16 mouse cellular contexts compared by ENCODE assay signal in genomic region chr12:25415641-25416040, GRCm38 (mm10).
A peak's percentile ranks its signal among the peaks of the same experiment; 100 is the strongest.
DNase-seq lines count a peak whose midpoint lies in the region; ATAC-seq and TF ChIP-seq lines count a peak whose summit lies in the region.
"Had no signal": no experiment of that assay in that cellular context is flagged by ENCODE, and none has a peak within 500 bp of the region (broad histone marks: within the 10 kb centered on the region; RNA-seq: fewer than 3 reads in every experiment).

No protein-coding gene starts in this region.

- no peak for TF ChIP-seq CTCF in kidney, postnatal 0 days (IDR thresholded peaks at IDR 0.05; ENCODE audit: low read depth)

- 22% methylated on average over 3 of the region's 3 CpGs for WGBS in hindbrain, embryonic 11.5 days
- WGBS in hindbrain, embryonic 16.5 days: 20% methylated on average over 3 of the region's 3 CpGs
- WGBS in kidney, postnatal 0 days: 33% methylated on average over 3 of the region's 3 CpGs

- no peak overlapping the region for H3K27ac ChIP-seq in hindbrain, embryonic 11.5 days (ENCODE audit: low read depth, low read length)
- H3K27ac ChIP-seq in hindbrain, embryonic 16.5 days (ENCODE audit: low read depth, low read length): no peak overlapping the region
- 0 out of 2 replicates have a peak overlapping the region, but pooled peaks have one; percentile 52 for H3K27ac ChIP-seq in kidney, postnatal 0 days
- H3K27ac ChIP-seq: embryonic facial prominence, embryonic 10.5 days; heart, adult 2 months; hindbrain, embryonic 15.5 days had no signal

- ATAC-seq in hindbrain, embryonic 11.5 days (ENCODE audit: low FRiP score): no peak; the same call in 1 of the 2 replicates
- no peak for ATAC-seq in hindbrain, embryonic 16.5 days
- ATAC-seq in kidney, postnatal 0 days (replicated peaks; ENCODE audit: low FRiP score, low read depth): no peak
- ATAC-seq: forebrain, embryonic 14.5 days had no signal

- H3K9me3 ChIP-seq in hindbrain, embryonic 11.5 days (ENCODE audit: control insufficient read depth, low read length): no peaks in the 10 kb centered on the region
- no peaks in the 10 kb centered on the region for H3K9me3 ChIP-seq in hindbrain, embryonic 16.5 days (ENCODE audit: control insufficient read depth, low read length)
- no peaks in the 10 kb centered on the region for H3K9me3 ChIP-seq in kidney, postnatal 0 days (replicated peaks; ENCODE audit: low read length)
- H3K9me3 ChIP-seq: hindbrain, embryonic 15.5 days had no signal

- 0 out of 2 replicates have a peak, but pooled peaks cover 5% of the 10 kb centered on the region for H3K4me1 ChIP-seq in hindbrain, embryonic 11.5 days (replicated peaks; ENCODE audit: control insufficient read depth, insufficient read depth, low read length)
- peaks cover 2% of the 10 kb centered on the region; the same call in 1 of the 2 replicates for H3K4me1 ChIP-seq in hindbrain, embryonic 16.5 days (ENCODE audit: control insufficient read depth, insufficient read depth, low read depth, low read length)
- 0 out of 2 replicates have a peak, but pooled peaks cover 9% of the 10 kb centered on the region for H3K4me1 ChIP-seq in kidney, postnatal 0 days (replicated peaks; ENCODE audit: insufficient read depth, low read length)

- H3K4me3 ChIP-seq in hindbrain, embryonic 11.5 days (ENCODE audit: low read depth, low read length): no peak overlapping the region
- no peak overlapping the region for H3K4me3 ChIP-seq in hindbrain, embryonic 16.5 days (ENCODE audit: low read length)
- no peak overlapping the region for H3K4me3 ChIP-seq in kidney, postnatal 0 days (replicated peaks; ENCODE audit: low read depth, low read length)
- H3K4me3 ChIP-seq: embryonic facial prominence, embryonic 10.5 days; heart, adult 2 months; hindbrain, embryonic 15.5 days had no signal

- no peaks in the 10 kb centered on the region for H3K27me3 ChIP-seq in hindbrain, embryonic 11.5 days (ENCODE audit: control insufficient read depth, insufficient read depth, low read length)
- H3K27me3 ChIP-seq in hindbrain, embryonic 16.5 days (replicated peaks; ENCODE audit: control insufficient read depth, insufficient read depth, low read length): no peaks in the 10 kb centered on the region
- no peaks in the 10 kb centered on the region for H3K27me3 ChIP-seq in kidney, postnatal 0 days (ENCODE audit: insufficient read depth, low read length)
- H3K27me3 ChIP-seq: hindbrain, embryonic 15.5 days had no signal

- no peak overlapping the region for H3K4me2 ChIP-seq in hindbrain, embryonic 11.5 days (replicated peaks; ENCODE audit: low read depth, low read length)
- H3K4me2 ChIP-seq in hindbrain, embryonic 16.5 days (ENCODE audit: low read length): no peak overlapping the region
- no peak overlapping the region for H3K4me2 ChIP-seq in kidney, postnatal 0 days (ENCODE audit: low read length)
- H3K4me2 ChIP-seq: heart, embryonic 11.5 days; hindbrain, embryonic 15.5 days had no signal

- H3K36me3 ChIP-seq in hindbrain, embryonic 11.5 days (ENCODE audit: control insufficient read depth, insufficient read depth, low read length): no peaks in the 10 kb centered on the region
- H3K36me3 ChIP-seq in hindbrain, embryonic 16.5 days (ENCODE audit: control insufficient read depth, insufficient read depth, low read length): no peaks in the 10 kb centered on the region
- H3K36me3 ChIP-seq in kidney, postnatal 0 days (ENCODE audit: insufficient read depth, low read length): no peaks in the 10 kb centered on the region
- H3K36me3 ChIP-seq: G1E; hindbrain, embryonic 15.5 days had no signal

- H3K9ac ChIP-seq in hindbrain, embryonic 11.5 days (ENCODE audit: low read depth, low read length): no peak overlapping the region
- no peak overlapping the region for H3K9ac ChIP-seq in hindbrain, embryonic 16.5 days (ENCODE audit: low read depth, low read length)
- no peak overlapping the region for H3K9ac ChIP-seq in kidney, postnatal 0 days (ENCODE audit: low read depth, low read length)
- H3K9ac ChIP-seq: hindbrain, embryonic 15.5 days had no signal

- peak; percentile 29 for DNase-seq in embryo, embryonic 10 days (ENCODE audit: low spot score)
- no peak for DNase-seq in embryo, embryonic 9.5 days (ENCODE audit: extremely low spot score)
- peak; percentile 54 for DNase-seq in hindbrain, embryonic 11.5 days (ENCODE audit: low spot score)
- DNase-seq in kidney, postnatal 0 days (ENCODE audit: low spot score): no peak
- DNase-seq in kidney, postnatal 25 days: no peak
- peak; percentile 34 for DNase-seq in retina, postnatal 1 day
- DNase-seq in retina, embryonic 14.5 days (ENCODE audit: low spot score): no peak
- DNase-seq: cerebellum, adult 2 months; gastrocnemius, postnatal 36 days had no signal

Comparison
In these comparisons a context has a peak if more than half of its experiments do, and no peak if none do; other contexts are left out.
1. DNase-seq: peak in embryo, embryonic 10 days (single experiment), hindbrain, embryonic 11.5 days (single experiment) and retina, postnatal 1 day (single experiment); none in embryo, embryonic 9.5 days (single experiment), kidney, postnatal 0 days (single experiment), kidney, postnatal 25 days (0 of 2) and retina, embryonic 14.5 days (single experiment).